Mouse (Mus musculus): ENCODE measurements at regions not wholly inside any gene's neighbourhood (a gene's known extent, or its start where the extent isn't known, plus 50 kb on each side); places are given as distances from the start of the nearest gene placed in this dataset.
A peak's percentile ranks its signal among the peaks of the same experiment; 100 is the strongest.
"Not testable (repeated sequence)": the region's sequence is repeated elsewhere in the genome, so short reads cannot be mapped to it uniquely, and the experiment has no call there.

- ATAC-seq (ENCODE audit: poor library complexity, severe bottlenecking): peak; percentile 72
These were observed 104.1 kb upstream of the Rasgrp1 start for GRCm38 (mm10) chr2:117446876-117447275.

- ATAC-seq (ENCODE audit: poor library complexity, severe bottlenecking): peak; percentile 48
These were observed 107.5 kb upstream of the Rasgrp1 start for GRCm38 (mm10) chr2:117450172-117450865.

DNA sequence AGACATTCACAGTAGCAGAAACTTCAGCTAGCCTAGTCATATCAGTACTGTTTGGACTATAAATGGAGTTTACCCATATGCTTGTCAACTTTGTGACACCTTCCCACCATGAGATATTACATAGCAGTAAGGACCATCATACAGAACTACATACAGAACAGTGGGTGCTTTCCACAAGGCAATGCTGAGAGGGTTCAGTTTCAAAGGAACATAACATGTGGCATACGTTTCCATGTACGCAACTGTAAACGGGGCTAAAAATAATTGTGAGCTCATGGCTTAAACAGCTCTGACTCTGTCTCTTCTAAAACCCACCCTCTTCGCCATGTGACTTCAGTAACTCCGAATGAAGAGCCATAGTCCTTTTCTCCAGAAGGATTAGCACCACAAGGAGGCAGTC lies 109.0 kb upstream of the Rasgrp1 start:
- no peak for ATAC-seq (ENCODE audit: poor library complexity, severe bottlenecking)

GRCm38 (mm10) chr2:117455021-117455739 lies 112.4 kb upstream of the Rasgrp1 start:
- no peak for ATAC-seq (ENCODE audit: poor library complexity, severe bottlenecking)

GRCm38 (mm10) chr2:117455740-117456455 lies 113.1 kb upstream of the Rasgrp1 start:
- no peak for ATAC-seq (ENCODE audit: poor library complexity, severe bottlenecking)

- no peak for ATAC-seq (ENCODE audit: poor library complexity, severe bottlenecking)
These were observed 113.7 kb upstream of the Rasgrp1 start for GRCm38 (mm10) chr2:117456456-117457020.

DNA sequence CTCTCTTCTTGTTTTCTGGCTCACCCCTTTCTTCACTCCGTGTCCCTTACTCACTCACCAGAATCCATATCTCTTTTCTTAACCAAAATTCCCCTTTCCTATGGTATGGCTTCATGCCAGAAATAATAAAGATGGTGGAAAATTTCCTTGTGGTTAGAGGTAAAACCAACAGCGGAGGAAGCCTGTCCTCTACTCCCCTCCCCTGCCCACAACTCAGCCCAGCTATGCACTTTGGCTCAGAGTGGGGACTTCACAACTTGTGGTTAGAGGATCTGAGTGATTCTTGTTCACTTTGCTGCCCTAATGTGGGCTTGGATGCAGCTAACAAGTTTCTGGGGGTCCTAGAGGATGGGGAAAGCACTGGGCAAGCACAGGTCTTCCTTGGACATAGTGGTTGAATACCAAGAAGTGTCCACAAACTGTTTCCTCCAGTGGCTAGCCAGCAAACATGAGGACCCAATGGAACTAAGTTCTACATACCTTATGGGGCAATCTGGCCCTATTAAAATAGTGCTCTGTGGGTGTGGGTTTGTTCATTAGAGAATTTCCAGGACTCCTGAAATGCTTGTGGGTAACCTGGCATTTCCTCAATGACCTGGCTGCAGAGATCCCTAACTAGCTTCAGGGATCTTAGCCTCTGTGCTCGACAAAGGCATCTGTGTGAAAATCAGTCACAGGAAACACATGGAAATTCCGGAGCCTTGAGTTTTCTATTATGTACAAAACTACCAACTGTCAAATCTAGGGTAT lies 118.9 kb upstream of the Rasgrp1 start:
- no peak for ATAC-seq (ENCODE audit: poor library complexity, severe bottlenecking)

DNA sequence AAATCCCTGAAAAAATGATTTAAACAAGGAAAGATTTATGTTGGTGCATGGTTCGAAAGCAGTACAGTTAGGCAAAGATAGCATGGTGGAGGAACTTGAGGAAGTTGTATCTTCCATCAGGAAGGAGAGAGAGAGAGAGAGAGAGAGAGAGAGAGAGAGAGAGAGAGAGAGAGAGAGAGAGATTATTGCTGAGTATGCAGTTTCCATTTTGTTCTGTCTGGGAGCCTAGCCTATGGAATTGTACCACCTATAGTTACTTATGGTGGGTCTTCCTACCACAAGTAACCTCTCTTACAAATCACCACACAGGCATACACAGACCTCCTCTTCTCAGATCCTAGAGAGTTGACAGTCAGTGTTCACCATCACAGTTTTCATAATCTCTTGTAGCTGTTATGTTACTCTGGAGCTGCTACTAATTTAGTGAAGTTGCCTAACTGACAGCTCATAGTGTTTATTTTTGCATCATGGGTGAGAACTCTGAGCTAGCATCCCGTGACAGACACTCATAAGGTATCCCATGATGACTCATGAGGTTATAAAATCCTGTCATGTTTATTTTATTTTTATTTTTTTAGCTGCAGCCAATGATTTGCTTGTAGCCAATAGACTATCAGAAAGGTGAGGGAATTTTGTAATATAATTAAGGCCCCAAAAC lies 132.2 kb upstream of the Rasgrp1 start:
- no peak for ATAC-seq (ENCODE audit: poor library complexity, severe bottlenecking)

GRCm38 (mm10) chr2:117475561-117475960 lies 132.8 kb upstream of the Rasgrp1 start:
- ATAC-seq (ENCODE audit: poor library complexity, severe bottlenecking): no peak; the same call in 1 of the 2 replicates

DNA sequence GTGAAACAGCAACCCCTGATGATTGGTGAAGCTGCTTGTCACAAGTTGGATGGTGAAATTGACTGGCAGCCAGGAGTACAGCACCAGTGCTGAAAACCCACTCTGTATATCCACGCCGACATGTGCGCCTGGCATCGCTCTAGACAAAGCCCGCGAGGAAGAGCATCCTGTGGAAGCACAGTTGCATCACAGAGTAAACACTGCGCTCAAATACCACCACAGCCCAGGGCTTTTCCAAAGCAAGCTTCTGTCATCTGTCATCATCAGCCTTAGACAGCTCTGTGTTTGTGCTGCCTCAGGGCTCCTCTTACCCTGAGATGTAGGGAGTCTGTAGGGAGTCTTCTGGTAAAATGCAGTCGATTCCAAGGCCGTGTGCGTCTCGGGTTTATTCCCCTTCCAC lies 134.7 kb upstream of the Rasgrp1 start:
- not testable (repeated sequence) for ATAC-seq (ENCODE audit: poor library complexity, severe bottlenecking)

DNA sequence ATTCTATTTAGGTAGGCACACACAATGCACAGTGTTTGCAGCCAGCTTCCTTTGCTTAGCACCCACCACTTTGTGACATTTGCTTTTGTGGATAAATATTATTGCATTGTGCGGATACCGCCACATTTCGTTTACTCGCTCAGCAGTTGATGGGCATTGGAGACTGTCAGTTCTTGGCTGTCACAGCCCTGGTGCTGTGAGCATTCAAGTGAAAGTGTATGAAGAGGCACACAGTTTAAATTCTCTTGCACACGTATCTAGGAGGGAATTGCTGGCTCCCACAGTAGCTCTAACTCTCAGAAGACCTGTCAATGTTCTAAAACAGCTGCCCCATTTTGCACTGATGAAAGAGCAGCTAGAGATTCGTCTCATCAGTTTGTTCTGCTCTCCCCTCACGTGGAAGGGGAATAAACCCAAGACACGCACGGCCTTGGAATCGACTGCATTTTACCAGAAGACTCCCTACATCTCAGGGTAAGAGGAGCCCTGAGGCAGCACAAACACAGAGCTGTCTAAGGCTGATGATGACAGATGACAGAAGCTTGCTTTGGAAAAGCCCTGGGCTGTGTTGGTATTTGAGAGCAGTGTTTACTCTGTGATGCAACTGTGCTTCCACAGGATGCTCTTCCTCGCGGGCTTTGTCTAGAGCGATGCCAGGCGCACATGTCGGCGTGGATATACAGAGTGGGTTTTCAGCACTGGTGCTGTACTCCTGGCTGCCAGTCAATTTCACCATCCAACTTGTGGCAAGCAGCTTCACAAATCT lies 136.6 kb upstream of the Rasgrp1 start:
- ATAC-seq (ENCODE audit: poor library complexity, severe bottlenecking): not testable (repeated sequence)

DNA sequence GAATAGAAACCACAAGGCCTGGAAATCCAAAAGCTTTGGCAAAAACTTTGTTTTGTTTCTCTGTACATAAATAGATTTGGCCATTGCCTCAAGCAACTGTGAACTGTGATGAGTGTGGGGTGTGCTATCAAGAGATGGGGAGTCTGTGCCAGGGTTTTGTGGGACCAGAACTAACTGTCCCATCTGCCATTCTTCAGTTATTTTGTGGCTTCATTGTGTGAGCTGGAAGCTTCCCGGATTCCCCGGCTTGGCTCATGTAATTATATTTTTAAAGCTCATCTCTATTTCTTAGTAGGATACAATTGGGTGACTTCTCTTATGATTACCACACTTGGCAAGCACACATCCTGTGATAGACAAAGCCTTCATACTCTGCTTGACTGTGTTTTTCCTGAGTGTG lies 143.6 kb upstream of the Rasgrp1 start:
- no peak for ATAC-seq (ENCODE audit: poor library complexity, severe bottlenecking)

DNA sequence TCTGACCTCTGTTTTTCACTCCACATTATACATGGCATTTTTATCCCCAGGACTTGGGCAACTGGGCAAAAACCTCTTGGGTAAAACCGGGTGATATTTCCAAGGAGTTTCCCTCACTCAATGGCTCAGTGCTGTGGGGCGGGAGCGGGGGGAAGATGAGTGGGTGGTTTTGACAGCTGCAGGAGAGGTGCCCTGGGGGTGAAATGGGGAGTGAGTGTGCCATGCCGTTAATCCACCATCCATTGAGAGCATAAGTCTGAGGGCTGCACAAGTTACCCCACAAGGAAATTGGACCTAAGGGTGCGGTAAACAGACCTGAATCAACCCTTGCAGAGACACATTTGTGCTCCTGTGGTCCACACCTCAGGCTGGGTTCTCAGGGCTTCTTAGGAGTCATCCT lies 155.8 kb upstream of the Rasgrp1 start:
- no peak for ATAC-seq (ENCODE audit: poor library complexity, severe bottlenecking)

DNA sequence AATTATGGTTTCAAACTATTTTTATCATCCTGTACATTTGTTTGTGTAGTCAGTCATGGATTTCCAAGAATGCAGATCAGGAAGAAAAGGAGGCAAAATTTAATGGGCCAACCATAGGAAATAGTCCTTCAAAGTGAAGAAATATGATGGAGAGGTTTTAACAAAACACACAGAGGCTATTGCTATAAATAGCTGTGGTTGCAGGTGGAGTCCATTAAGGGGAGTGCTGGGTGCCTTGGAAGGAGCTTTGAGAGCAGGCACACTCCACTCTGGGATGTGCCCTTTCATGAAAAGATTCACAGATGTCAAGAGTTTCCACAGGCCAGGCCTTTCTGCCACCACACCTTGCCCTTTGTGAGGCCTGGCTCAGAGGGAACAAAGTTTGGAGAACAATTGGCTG lies 159.8 kb upstream of the Rasgrp1 start:
- ATAC-seq (ENCODE audit: poor library complexity, severe bottlenecking): no peak

GRCm38 (mm10) chr2:117511737-117512136 lies 168.9 kb upstream of the Rasgrp1 start:
- ATAC-seq (ENCODE audit: poor library complexity, severe bottlenecking): no peak

DNA sequence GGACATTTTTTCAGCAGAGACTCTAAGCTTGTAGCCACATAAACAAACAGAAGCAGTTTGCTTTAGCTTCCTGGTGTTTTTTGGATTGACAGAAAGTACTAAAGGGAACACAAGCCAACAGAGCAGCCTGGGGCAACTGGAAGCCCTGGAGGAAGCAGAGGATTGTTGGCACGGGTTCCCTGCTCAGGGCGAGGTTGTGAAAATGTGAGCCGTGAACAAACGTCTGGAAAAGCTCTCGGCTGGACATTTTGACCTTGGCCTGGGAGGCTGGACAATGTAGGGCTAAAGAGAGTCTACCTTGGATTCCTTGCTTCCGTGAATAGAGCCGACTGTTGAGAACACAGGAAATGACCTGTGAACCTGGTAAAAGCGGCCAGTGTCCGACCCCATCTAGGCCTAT lies 169.8 kb upstream of the Rasgrp1 start:
- no peak for ATAC-seq (ENCODE audit: poor library complexity, severe bottlenecking)

GRCm38 (mm10) chr2:117524437-117524836 lies 181.6 kb upstream of the Rasgrp1 start:
- no peak for ATAC-seq (ENCODE audit: poor library complexity, severe bottlenecking)

- no peak for ATAC-seq (ENCODE audit: poor library complexity, severe bottlenecking)
These were observed 196.1 kb upstream of the Rasgrp1 start for GRCm38 (mm10) chr2:117538865-117539264.

DNA sequence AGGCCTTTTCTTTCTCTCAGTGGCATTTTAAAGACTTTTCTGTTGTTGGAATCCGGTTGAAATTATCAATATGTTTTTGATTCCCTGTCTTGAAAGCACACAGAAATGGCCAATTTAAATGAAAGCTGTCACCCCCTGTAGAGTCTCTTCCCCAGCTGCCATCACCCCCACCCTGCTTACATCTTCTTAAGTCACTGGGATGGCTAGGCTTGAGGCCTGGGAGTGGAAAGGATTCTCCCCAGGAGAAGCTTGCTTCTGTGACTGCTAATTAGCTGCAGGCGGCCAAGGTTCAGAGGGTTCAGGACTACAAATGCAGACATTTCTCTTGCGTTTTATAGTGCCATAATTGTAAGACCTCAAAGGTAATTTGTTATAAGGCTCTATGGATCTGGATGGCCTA lies 196.5 kb upstream of the Rasgrp1 start:
- ATAC-seq (ENCODE audit: poor library complexity, severe bottlenecking): no peak

- no peak for ATAC-seq (ENCODE audit: poor library complexity, severe bottlenecking)
These were observed 198.7 kb upstream of the Rasgrp1 start for GRCm38 (mm10) chr2:117541471-117541870.

Measured in megakaryocyte, adult 5-6 weeks (primary cell).